Mouse (Mus musculus) ES-E14 (cell line): ENCODE measurements around the gene Mcpt1.

Experiments used
- MAFK ChIP-seq: IDR thresholded peaks from 2 replicates; pipeline ENCODE4 v1.6.1; 2014; ENCODE audit warnings: mild to moderate bottlenecking, low read depth, low read length, inconsistent platforms; ENCODE audit not compliant: insufficient read depth
- ZC3H11A ChIP-seq: IDR thresholded peaks from 2 replicates; pipeline ENCODE4 v1.6.1; 2012; ENCODE audit warnings: low read depth, mild to moderate bottlenecking, inconsistent platforms, low read length, borderline replicate concordance

DNA sequence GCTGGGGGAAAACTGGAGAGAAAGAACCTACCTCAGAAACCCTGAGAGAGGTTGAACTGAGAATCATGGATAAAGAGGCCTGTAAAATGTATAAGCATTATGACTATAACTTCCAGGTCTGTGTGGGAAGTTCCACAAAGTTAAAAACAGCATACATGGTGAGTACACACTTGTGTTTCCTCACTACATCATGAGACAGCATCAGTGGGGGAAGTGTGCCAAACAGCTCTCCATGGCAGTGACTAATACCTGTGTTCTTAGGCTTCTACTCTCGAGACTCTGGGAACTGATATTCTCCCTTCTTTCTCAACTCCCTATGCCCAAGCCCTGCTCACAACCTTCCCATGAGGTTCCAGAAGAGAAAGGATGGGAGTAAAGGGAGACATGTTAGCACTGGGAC lies 1.7 kb downstream of the Mcpt1 start:
- TF ChIP-seq MAFK (no peak), ZC3H11A (no peak)
